Mouse (Mus musculus): ENCODE data around the gene Ripk3.

Gene Ripk3

DNA sequence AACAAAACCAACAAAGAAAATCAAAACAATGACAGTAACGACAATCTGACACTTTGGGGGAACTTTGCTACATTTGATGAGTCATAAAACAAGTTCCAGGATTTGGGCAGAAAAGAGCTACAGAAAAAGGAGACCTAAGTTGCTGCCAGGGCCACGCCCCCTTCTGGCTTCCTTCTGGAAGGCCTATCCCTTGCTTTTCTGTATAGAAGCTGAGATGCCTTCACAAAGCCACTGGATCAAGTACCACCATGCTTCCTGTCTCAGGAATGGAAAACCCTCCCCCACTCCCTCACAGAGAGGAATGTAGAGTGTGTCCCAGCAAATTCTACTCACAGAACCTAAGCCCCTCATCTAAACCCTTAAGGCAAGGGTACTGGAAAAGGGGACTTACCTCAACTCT, 5.3 kb upstream of the Ripk3 start:
- DNase-seq: peak; percentile 3

- no peak for DNase-seq
Measured at GRCm38 (mm10) chr14:55793461-55793860, 4.8 kb upstream of the Ripk3 start.

- peak; percentile 0 for DNase-seq
Measured at GRCm38 (mm10) chr14:55787731-55788130, 934 bp downstream of the Ripk3 start.

DNA sequence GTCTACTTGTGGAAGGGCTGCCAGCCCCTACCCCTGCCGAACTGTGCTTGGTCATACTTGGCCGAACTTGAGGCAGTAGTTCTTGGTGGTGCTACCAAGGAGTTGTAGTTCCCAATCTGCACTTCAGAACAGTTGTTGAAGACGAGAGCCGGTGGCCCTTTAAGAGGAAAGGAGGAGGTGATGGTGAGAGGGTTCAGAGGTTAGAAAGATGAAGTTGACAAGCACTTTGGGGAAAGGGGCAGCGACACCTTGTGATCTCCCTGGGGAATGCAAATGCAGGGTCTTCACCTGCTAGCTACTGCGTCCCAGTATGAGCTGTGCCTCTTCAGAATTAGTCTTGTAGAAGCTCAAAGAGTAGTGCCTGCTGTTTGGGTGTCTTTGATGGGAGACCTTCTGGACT, 3.5 kb downstream of the Ripk3 start:
- peak; percentile 6 for DNase-seq

- peak; percentile 5 for DNase-seq
Measured at GRCm38 (mm10) chr14:55783958-55784235, 4.8 kb downstream of the Ripk3 start, which contains the start of gene Adcy4. TSS of gene Adcy4 (minus strand) at chr14:55784095.

- DNase-seq: peak; percentile 67
Measured at GRCm38 (mm10) chr14:55783171-55783957, 5.3 kb downstream of the Ripk3 start.

DNA sequence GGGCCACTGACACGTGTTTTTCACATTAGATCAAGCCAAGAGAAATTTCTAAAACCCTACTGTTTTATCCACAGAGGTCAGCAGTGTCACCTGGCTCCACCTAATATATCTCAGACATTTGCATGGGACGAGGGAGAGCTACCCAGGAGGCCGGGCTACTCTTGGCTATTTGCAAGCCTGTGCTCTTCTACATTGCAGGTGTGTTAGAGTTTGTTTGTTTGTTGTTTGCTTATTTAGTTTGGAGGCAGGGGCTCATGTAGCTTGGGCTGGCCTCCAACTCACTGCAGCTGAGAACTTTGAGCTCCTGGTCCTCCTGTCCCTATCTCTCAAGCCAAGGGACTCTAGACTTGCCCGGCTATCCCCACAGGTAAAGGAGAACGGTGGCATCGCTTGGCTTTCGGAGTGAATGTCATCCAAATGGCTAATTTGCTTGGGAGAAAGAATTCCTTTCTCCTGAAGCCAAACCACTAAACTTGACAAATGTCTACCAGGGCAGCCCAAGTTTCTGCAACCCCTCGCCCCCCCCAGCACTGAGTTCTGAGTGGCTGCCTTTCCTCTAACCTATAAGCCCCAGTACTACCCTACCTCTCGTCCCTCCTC, 6.2 kb downstream of the Ripk3 start:
- peak; percentile 1 for DNase-seq

GRCm38 (mm10) chr14:55781310-55781709, 7.4 kb downstream of the Ripk3 start:
- peak; percentile 79 for DNase-seq

GRCm38 (mm10) chr14:55780736-55781135, 7.9 kb downstream of the Ripk3 start:
- DNase-seq: no peak

DNA sequence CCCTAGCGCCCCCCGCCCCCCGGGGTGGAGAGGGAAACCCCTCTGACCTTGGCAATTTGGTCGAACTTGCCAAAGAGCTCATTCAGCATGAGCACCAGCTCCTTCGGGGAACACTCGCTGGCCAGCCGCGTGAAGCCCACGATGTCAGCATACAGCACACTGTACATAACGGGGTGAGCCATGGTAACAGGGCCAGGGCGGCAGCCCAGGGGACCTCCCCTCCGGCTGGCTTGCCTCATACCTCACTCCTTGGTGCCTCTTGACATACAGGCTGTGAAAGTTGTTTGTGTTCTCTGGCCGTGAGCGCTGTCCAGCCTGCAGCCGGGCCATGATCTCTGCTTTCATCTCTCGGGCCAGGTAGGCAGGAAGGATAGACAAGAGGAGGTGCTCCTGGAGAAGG, 9.0 kb downstream of the Ripk3 start:
- DNase-seq: no peak

DNA sequence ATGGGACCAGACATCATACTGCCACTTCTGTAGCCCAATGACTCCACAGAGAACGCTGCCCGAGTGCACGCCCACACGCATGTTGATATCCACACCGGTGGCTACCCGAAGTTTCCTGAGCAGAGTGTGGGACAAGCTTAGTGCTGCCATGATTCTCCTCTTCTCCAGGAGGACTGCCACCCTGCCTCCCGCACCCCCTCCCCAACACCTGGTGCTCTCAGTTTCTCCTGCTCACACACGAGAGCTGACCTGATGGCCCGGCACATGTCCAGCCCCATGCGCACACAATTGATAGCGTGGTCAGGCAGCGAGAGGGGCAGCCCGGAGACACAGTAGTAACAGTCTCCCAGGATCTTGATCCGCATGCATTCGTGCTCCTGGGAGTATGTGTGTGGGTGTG, 10.0 kb downstream of the Ripk3 start:
- DNase-seq: no peak

DNA sequence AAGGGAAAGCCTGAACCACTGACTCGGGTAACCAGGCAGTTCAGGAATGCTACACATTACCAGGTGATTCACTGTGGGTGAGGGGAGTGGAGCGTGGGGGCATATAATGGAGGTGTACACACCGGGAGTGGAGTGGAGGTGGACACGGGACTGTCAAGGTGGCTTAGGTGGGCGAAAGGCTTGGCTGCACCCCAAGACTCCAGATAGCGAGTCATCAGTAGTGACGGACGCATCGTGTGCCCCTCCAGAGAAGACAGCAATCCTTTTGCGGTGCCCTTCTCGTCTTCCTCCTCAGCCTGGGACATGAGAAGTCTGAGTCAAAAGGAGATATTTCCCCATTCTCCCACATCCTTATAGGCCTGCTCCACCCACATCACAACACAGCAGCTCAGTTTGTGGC, 10.9 kb downstream of the Ripk3 start:
- DNase-seq: no peak

DNA sequence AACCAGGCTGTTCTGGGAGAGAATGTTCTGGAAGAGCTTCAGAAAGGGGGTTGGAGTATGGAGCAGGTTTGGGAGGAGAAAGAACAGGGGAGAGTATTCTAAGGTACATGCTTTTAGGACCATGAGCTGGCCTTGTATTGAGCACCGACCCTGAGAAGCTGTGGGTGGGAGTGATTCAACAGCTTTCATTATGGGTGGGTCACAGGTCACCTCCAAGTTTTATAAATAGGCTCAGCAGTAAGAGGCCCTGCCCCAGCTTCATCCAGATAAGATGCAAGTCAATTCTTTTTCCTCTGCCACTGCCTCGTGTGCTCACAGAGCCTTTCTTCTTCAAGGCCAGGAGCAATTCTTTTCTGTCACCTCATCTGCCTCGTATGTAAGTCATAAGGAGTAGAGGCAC, 11.5 kb downstream of the Ripk3 start:
- no peak for DNase-seq

- DNase-seq: no peak
Measured at GRCm38 (mm10) chr14:55776711-55777110, 12.0 kb downstream of the Ripk3 start.

GRCm38 (mm10) chr14:55769087-55769703, 19.5 kb downstream of the Ripk3 start:
- no peak for DNase-seq

- DNase-seq: no peak
Measured at GRCm38 (mm10) chr14:55768555-55768954, 20.1 kb downstream of the Ripk3 start.

- DNase-seq: peak; percentile 79
Measured at GRCm38 (mm10) chr14:55767519-55768414, 20.9 kb downstream of the Ripk3 start.

DNA sequence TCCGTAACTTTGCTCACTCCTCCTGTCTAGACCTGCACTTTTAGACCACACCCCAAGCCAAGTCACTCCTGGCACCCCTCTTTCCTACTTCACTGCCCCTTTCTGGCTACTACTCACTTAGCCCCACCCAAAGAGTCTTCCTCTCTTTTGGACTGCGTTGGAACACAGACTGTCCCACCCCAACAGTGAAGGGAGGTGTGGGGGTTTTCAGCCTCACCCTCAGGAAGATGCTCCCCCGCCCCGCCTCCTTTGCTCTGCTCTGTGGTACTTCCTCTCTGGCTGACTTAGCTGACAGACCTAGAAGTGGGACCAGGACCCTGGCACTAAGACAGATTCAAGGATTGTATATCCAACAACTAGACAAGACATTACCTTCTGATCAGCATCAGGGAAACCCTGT, 23.0 kb downstream of the Ripk3 start, which contains the start of gene Ltb4r1:
TSS of gene Ltb4r1 (plus strand) at position 267 of the 400 bp plus-strand sequence.
- no peak for DNase-seq

DNA sequence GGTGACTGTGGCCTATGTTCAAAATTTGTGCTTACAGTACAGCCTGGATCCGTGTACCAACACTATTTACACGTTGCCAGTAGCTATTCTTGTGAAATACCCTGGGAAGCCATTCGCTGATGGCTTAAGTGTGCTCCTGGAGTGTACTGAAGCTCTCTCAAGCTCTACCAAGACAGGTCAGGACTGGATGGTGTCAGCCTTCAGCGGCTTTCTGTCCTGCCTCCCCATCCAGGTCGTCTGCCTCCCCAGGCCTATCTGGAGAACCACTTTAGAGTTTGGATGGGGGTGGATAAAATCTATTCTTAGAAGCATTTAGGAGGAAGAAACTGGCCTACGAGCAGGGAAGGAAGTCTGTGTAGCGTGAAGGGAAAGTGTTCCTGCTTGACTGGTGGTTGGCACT, 25.5 kb downstream of the Ripk3 start:
- DNase-seq: no peak

GRCm38 (mm10) chr14:55762001-55762821, 26.5 kb downstream of the Ripk3 start:
- peak; percentile 46 for DNase-seq

DNA sequence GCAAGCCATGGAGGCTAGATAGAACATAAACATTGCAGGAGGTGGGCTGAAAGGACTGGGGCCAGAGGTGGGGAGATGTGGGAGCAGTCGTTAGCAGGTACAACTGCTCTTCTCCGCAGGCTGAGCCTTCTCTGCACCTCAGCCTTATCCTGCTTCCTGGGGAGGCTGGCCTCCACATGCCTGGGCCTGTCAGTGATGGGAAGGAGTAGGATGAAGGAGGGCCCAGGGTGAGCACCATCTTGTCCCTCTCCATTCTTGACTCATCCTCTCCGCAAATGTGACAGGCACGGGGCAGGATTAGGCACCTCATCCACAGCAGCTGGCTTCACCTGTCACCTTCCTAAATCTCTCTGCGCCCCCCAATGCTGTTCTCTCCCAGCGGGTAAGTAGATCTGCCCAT, 27.5 kb downstream of the Ripk3 start, which contains the start of gene Ltb4r2:
TSS of gene Ltb4r2 (plus strand) at position 266 of the 400 bp plus-strand sequence.
- no peak for DNase-seq

- DNase-seq: peak; percentile 96
Measured at GRCm38 (mm10) chr14:55760156-55760555, 28.5 kb downstream of the Ripk3 start.
